In the genomic region with DNA sequence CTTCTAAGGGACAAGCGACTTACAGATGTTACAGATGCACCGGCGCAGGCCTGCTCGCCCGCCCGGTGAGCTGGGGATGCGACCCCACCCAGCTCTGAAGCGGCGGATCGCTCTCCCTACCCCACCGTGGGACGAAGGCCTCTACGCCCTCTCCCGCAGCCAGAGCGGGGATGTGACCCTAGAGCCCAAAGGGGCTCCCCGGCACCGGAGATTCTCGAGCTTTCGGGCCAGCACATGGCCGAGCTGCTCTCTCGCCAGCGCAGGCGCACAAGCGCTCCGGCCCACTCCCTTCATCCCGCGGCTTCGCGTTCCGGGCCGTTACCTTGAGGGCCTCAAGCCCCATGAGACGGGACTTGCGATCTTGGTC, we compare ENCODE assay signal across 7 mouse cellular contexts. TPM values are rescaled to one million over a fixed set of nuclear protein-coding genes. Genes with fewer than 3 reads are reported as not detected.
DNase-seq lines count a peak whose midpoint lies in the region; ATAC-seq and TF ChIP-seq lines count a peak whose summit lies in the region.

No protein-coding gene starts in this region.

- H3K4me2 ChIP-seq in liver, embryonic 13.5 days, result peak overlapping the region; percentile 92
- peak overlapping the region; percentile 93 for H3K4me2 ChIP-seq in stomach, postnatal 0 days (replicated peaks; ENCODE audit: low read depth)

- no peak for TF ChIP-seq EP300 in stomach, postnatal 0 days (optimal IDR thresholded peaks at IDR 0.05)

- DNase-seq in spleen, adult 2 months (ENCODE audit: low read depth in 1 of 2, low spot score in 2 of 2), result no peak
- no peak for DNase-seq in spleen, postnatal 4 days (ENCODE audit: low spot score in 2 of 2)
- DNase-seq in forebrain, embryonic 10.5 days (ENCODE audit: extremely low spot score, low spot score), result no peak
- DNase-seq in liver, embryonic 13.5 days, result no peak
- no peak for DNase-seq in stomach, postnatal 0 days (ENCODE audit: low spot score)
- DNase-seq in frontal cortex, adult 2 months (ENCODE audit: extremely low spot score in 1 of 2, low spot score in 1 of 2), result no peak
- no peak for DNase-seq in adipocyte (ENCODE audit: low spot score)

- H3K36me3 ChIP-seq in spleen, adult 2 months (ENCODE audit: control insufficient read depth, insufficient read depth, low read length), result peaks cover under 1% of the 10 kb centered on the region; the same call in 1 of the 2 replicates
- peaks cover 29% of the 10 kb centered on the region for H3K36me3 ChIP-seq in forebrain, embryonic 10.5 days (replicated peaks)
- H3K36me3 ChIP-seq in liver, embryonic 13.5 days, result peaks cover 24% of the 10 kb centered on the region
- peaks cover 4% of the 10 kb centered on the region; the same call in 1 of the 2 replicates for H3K36me3 ChIP-seq in stomach, postnatal 0 days (ENCODE audit: control insufficient read depth, insufficient read depth, low read length)

- H3K9me3 ChIP-seq in forebrain, embryonic 10.5 days, result no peaks in the 10 kb centered on the region
- no peaks in the 10 kb centered on the region for H3K9me3 ChIP-seq in liver, embryonic 13.5 days (replicated peaks)
- no peaks in the 10 kb centered on the region for H3K9me3 ChIP-seq in stomach, postnatal 0 days (ENCODE audit: control insufficient read depth, low read length)

- H3K4me1 ChIP-seq in spleen, adult 2 months (ENCODE audit: control insufficient read depth, insufficient read depth, insufficient read length), result peaks cover 3% of the 10 kb centered on the region; the same call in 1 of the 2 replicates
- H3K4me1 ChIP-seq in forebrain, embryonic 10.5 days, result peaks cover 30% of the 10 kb centered on the region
- peaks cover 39% of the 10 kb centered on the region for H3K4me1 ChIP-seq in liver, embryonic 13.5 days (replicated peaks)
- H3K4me1 ChIP-seq in stomach, postnatal 0 days (replicated peaks; ENCODE audit: control insufficient read depth, insufficient read depth), result peaks cover 11% of the 10 kb centered on the region; the same call in 1 of the 2 replicates

- WGBS in spleen, adult 2 months, result under 1% methylated on average over 33 of the region's 33 CpGs
- WGBS in forebrain, embryonic 10.5 days, result under 1% methylated on average over 33 of the region's 33 CpGs
- under 1% methylated on average over 33 of the region's 33 CpGs for WGBS in liver, embryonic 13.5 days (ENCODE audit: insufficient replicate concordance)
- WGBS in stomach, postnatal 0 days, result under 1% methylated on average over 33 of the region's 33 CpGs

- peak overlapping the region; percentile 89 for H3K27ac ChIP-seq in spleen, adult 2 months (ENCODE audit: insufficient read depth, low read length)
- peak overlapping the region; percentile 96 for H3K27ac ChIP-seq in forebrain, embryonic 10.5 days
- peak overlapping the region; percentile 73 for H3K27ac ChIP-seq in liver, embryonic 13.5 days
- peak overlapping the region; percentile 80 for H3K27ac ChIP-seq in stomach, postnatal 0 days (replicated peaks)

- peak overlapping the region; percentile 93 for H3K9ac ChIP-seq in liver, embryonic 13.5 days
- peak overlapping the region; percentile 91 for H3K9ac ChIP-seq in stomach, postnatal 0 days (ENCODE audit: low read length)

- peak; percentile 71 for ATAC-seq in liver, embryonic 13.5 days (ENCODE audit: low read depth)
- peak; percentile 82 for ATAC-seq in stomach, postnatal 0 days (ENCODE audit: low FRiP score, low TSS enrichment)

- peak overlapping the region; percentile 97 for H3K4me3 ChIP-seq in spleen, adult 2 months (ENCODE audit: extremely low read depth, insufficient read depth, insufficient read length)
- H3K4me3 ChIP-seq in forebrain, embryonic 10.5 days, result peak overlapping the region; percentile 96
- H3K4me3 ChIP-seq in liver, embryonic 13.5 days (replicated peaks), result peak overlapping the region; percentile 90
- peak overlapping the region; percentile 84 for H3K4me3 ChIP-seq in stomach, postnatal 0 days (ENCODE audit: low read depth, low read length)

- TF ChIP-seq CTCF in spleen, adult 2 months (IDR thresholded peaks at IDR 0.05; ENCODE audit: extremely low read depth, insufficient read depth, insufficient read length, insufficient replicate concordance), result no peak
- no peak for TF ChIP-seq CTCF in stomach, postnatal 0 days (IDR thresholded peaks at IDR 0.05; ENCODE audit: low read depth)

- no peak for TF ChIP-seq POLR2A in spleen, adult 2 months (IDR thresholded peaks at IDR 0.05; ENCODE audit: low read depth, low read length)

- no peaks in the 10 kb centered on the region for H3K27me3 ChIP-seq in spleen, adult 2 months (ENCODE audit: control insufficient read depth, insufficient read depth, low read length)
- no peaks in the 10 kb centered on the region for H3K27me3 ChIP-seq in forebrain, embryonic 10.5 days (ENCODE audit: poor library complexity, severe bottlenecking)
- no peaks in the 10 kb centered on the region for H3K27me3 ChIP-seq in liver, embryonic 13.5 days
- no peaks in the 10 kb centered on the region for H3K27me3 ChIP-seq in stomach, postnatal 0 days (ENCODE audit: control insufficient read depth, insufficient read depth, low read length)

RNA-seq across cellular contexts. Expression of a gene that starts 0.3 kb away (rescaled TPM):
- polyA plus RNA-seq in spleen, adult 2 months (2012; rRNA removed), result 58.3 and 66.9 TPM in 2 replicates
- polyA plus RNA-seq in forebrain, embryonic 10.5 days (2016; fragmentation: Nextera tagmentation; extraction: Ambion mirVana), result 803 and 810 TPM in 2 replicates
- polyA plus RNA-seq in liver, embryonic 13.5 days (2015; fragmentation: Nextera tagmentation; extraction: Ambion mirVana), result 409 and 450 TPM in 2 replicates
- 247 and 248 TPM in 2 replicates for polyA plus RNA-seq in stomach, postnatal 0 days (2015; fragmentation: Nextera tagmentation; extraction: Ambion mirVana)
- 166 and 190 TPM in 2 replicates for polyA plus RNA-seq in frontal cortex, adult 2 months (2012; rRNA removed)

RNA-seq across cellular contexts. Expression of a gene that starts 0.4 kb away (rescaled TPM):
- polyA plus RNA-seq in spleen, adult 2 months (2012; rRNA removed), result 3.9 and 4.9 TPM in 2 replicates
- 15.8 and 16.6 TPM in 2 replicates for polyA plus RNA-seq in forebrain, embryonic 10.5 days (2016; fragmentation: Nextera tagmentation; extraction: Ambion mirVana)
- 9.3 and 10.3 TPM in 2 replicates for polyA plus RNA-seq in liver, embryonic 13.5 days (2015; fragmentation: Nextera tagmentation; extraction: Ambion mirVana)
- 9.9 and 10.4 TPM in 2 replicates for polyA plus RNA-seq in stomach, postnatal 0 days (2015; fragmentation: Nextera tagmentation; extraction: Ambion mirVana)
- polyA plus RNA-seq in frontal cortex, adult 2 months (2012; rRNA removed), result 14.7 and 15.3 TPM in 2 replicates

RNA-seq across cellular contexts. Expression of a gene that starts 36.1 kb away (rescaled TPM):
- polyA plus RNA-seq in spleen, adult 2 months (2012; rRNA removed), result 6.4 and 12.4 TPM in 2 replicates
- polyA plus RNA-seq in forebrain, embryonic 10.5 days (2016; fragmentation: Nextera tagmentation; extraction: Ambion mirVana), result 1.9 and 2.1 TPM in 2 replicates
- polyA plus RNA-seq in liver, embryonic 13.5 days (2015; fragmentation: Nextera tagmentation; extraction: Ambion mirVana), result 5.0 and 5.3 TPM in 2 replicates
- 37.8 and 38.2 TPM in 2 replicates for polyA plus RNA-seq in stomach, postnatal 0 days (2015; fragmentation: Nextera tagmentation; extraction: Ambion mirVana)
- polyA plus RNA-seq in frontal cortex, adult 2 months (2012; rRNA removed), result 22.5 and 22.7 TPM in 2 replicates
